Mouse (Mus musculus) cortical plate, adult 2 months (tissue): ENCODE measurements around the gene Ift88.

Source experiments
- CTCF ChIP-seq: fragments of 200-500 bp; IDR thresholded peaks from 2 replicates; pipeline ENCODE4 v1.5.1; 2011; ENCODE audit warnings: mild to moderate bottlenecking, control low read depth, low read length; ENCODE audit not compliant: insufficient read depth; ENCODE audit errors: extremely low read depth
- POLR2A ChIP-seq: fragments of 200-500 bp; IDR thresholded peaks from 2 replicates; pipeline ENCODE4 v1.6.1; 2011; ENCODE audit warnings: mild to moderate bottlenecking, low read length, control low read depth; ENCODE audit not compliant: insufficient read depth; ENCODE audit errors: extremely low read depth

- TF ChIP-seq CTCF (no peak), POLR2A (no peak)
Observed at GRCm38 (mm10) chr14:57527122-57527521, 103.3 kb downstream of the Ift88 start.
